Mouse (Mus musculus) granulocyte monocyte progenitor cell, adult 5-6 weeks (primary cell): ENCODE measurements at regions not wholly inside any gene's neighbourhood (a gene's known extent, or its start where the extent isn't known, plus 50 kb on each side); places are given as distances from the start of the nearest gene placed in this dataset.

Experiments used
- ATAC-seq: replicated peaks from 2 replicates; pipeline ENCODE4 v1.8.0; 2016; ENCODE audit warnings: mild to moderate bottlenecking, moderate TSS enrichment, inconsistent platforms; ENCODE audit not compliant: poor library complexity, severe bottlenecking

DNA sequence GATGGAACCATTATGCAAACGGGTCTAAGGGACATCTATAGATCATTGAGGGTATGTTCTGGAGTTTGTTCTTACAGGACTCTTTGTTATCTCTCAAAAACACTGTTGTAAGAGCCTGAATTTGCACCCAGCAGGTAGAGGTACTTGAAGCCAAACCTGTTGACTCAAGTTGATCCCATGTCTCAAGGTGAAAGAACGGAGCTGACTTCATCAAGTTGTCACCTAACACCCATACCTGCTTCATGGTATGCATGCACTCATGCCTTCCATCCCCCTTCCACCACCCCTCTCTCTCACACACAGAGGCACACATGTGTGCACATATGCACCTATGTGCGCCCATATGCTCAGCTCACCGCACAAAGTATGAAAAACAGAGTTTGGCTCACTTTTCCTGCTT lies 189.0 kb downstream of the Ttll7 start:
- ATAC-seq: no peak

DNA sequence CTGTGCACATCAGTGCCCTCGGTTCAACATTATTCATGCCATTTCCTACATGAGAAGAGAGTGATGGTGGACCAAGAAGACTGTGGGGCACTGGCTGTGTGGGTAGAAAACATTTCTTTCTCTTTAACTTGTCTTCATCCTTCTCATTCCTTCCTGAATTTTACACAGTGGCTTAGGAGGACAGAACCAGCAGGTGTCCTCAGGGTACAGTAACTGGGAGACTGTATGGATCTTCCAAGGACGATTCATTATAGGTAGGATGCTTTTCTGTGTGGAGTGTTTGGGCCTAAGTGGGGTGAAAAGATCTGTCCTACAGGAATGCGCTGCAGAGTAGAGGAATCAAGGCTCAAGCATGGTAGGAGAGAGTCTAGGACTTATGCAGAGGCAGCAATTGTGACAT lies 190.7 kb downstream of the Ttll7 start:
- ATAC-seq: no peak

GRCm38 (mm10) chr3:147046634-147047033 lies 194.5 kb downstream of the Ttll7 start:
- ATAC-seq: no peak

GRCm38 (mm10) chr3:147054157-147054838 lies 202.1 kb downstream of the Ttll7 start:
- ATAC-seq: peak; percentile 76

DNA sequence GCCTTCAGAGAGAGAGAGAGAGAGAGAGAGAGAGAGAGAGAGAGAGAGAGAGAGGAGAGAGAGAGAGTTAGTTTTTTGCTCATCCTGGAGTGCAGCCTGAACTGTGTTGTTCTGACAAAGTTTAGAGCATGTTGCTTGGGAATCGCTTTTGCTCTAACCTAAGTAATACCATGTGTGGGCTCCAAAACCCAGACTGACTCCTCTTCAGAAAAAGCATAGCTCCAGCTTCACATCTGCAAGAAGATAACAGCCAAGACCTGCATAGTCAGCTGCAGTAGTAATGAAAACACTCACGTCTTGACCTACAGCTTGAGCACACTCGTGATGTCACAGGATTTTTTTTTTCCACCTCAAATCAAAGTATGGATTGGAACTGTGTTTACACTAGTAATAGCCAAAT lies 205.7 kb downstream of the Ttll7 start:
- no peak for ATAC-seq

DNA sequence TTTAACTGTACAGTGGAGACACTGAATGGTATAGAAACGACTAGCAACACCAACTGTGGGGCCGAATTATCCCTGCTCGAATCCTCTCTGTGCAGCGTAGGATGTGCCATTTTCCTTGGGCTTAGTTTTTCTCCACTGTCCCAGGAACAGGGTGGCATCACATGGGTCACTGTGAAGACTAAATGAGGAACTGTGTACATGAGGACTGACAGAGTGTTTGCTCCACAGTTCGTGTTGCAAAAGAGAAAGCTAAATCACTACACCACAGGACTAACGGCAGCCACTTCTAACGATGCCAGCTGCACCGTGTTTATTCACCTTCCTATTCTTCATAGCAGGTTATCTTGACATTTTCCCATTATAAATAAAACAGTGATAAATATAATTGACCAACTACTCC lies 208.5 kb downstream of the Ttll7 start:
- peak; percentile 94 for ATAC-seq

GRCm38 (mm10) chr3:147062451-147062850 lies 210.3 kb downstream of the Ttll7 start:
- ATAC-seq: no peak

DNA sequence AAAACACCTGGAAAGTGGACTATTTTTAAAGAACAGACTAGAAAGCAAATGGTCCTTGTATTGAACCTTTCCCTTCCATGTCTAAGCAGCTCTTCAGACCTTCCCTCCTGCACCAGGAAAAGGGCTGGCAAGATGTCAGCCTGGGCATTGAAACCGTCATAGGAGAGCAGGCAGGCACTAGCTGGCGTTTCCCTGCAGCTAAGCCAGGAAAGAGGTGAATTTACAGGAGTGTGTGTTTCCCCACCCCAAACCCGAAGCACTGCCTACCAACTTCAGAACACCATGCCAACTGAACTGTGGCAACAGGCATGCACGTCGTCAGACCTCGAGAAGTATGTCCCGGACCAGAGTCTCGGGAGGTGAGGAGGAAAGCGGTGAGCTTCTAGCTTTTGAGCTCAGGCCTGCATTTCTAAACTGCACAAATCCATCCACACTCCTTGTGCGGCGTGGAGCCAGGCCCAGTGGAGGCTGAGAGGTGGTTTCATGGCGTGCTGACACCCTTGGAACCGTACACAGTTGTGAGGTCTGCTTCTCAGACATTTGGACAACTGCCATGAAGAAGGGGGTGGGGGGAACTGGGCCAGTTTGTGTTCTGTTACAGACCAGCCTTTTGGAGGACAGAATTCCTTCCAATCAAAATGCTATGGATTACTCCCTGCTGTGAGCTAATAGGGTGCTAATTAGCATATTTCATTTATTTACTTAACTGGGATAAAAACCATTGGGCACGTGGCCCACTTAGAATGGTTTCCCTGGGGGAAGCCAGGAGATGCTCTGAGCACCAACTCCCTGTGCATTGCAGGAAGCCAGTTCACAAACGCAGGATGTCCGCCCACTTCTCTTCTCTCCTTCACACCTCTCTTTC lies 211.6 kb downstream of the Ttll7 start:
- no peak for ATAC-seq

- ATAC-seq: peak; percentile 35
Observed at GRCm38 (mm10) chr3:147064443-147064868, 212.3 kb downstream of the Ttll7 start.

DNA sequence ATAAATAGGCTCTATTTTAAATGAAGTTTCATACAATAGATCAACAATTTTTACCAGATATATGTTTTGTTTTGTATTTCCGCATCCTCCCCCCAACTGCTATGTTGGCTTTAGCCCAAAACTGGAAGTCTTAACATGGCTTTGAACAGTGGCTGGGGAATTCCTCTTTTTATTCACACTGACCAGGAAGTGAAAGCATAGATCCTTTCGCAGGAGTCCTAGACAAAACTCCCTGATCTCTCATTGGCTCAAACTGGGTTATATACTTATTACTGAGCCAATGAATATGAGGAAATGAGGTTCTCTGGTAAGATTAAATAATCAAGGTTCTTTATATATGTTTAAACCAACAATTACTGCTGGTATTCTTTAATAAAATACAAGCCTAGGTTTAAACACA lies 218.8 kb downstream of the Ttll7 start:
- ATAC-seq: peak; percentile 95

DNA sequence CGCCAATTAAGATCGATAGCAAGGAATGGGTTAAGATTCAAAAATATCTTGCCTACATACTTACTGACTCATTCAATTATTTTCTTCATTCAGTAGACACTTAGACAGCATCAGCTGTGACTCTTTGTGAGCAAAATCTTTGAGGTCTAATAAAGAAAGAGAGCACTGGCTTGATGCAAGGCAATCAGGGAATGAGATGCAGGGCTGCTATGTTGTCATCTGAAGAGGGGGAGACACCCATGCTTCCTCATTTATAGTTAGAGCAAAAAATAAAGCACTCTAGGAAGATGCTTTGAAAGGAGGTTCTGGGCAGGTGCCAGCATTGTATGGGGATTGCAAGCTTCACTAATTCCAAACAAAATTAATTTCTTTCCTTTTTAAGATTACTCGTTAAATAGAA lies 228.0 kb downstream of the Ttll7 start:
- no peak for ATAC-seq

DNA sequence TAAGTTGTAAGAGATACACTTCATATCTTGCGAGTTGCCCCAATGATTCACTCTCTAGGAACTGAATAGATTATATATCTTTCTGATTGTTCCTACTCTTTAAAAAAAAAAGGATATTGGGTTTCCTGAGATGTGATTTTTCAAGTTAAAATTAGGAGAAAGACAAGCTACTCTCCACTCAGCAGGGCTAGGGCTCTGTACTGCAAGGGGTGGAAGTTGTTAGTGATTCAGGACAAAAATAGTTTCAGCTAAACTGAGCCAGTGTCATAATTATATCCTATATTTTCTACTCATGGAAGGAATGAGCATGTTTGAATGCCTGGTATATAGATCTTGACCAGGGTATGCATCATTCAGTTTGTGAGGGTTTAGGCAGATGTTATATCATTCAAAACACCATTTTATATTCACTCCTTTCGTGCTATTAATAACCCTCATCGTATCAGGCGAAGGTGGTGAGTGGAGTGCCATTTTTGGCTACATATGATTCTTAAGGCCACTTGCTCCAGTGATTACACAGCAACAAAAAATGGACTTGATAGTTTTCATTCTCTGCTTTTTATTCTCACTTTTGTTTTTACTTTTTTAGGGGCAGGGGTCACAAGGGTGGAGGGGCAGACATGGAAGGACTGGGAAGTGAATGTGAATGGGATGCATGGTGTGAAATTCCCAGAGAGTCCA lies 228.7 kb downstream of the Ttll7 start:
- ATAC-seq: no peak

DNA sequence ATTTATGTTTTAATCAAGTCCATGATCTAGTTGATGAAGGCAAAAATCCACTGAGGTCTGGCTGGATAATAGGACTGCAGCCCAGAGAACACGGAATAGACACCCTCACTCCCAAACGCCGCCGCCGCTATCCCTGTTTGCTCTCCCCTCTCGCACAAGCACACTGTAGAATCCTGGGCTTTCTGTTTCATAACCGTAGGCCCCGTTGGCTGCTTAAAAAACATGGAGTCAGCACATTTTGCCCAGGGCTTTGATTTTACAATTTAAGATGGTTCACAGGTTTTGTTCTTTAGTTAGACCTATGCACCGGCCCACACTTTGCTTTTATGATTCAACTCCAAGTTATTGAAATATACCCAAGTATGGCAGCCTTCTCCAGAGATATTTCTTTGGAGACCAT lies 229.6 kb downstream of the Ttll7 start:
- ATAC-seq: no peak

DNA sequence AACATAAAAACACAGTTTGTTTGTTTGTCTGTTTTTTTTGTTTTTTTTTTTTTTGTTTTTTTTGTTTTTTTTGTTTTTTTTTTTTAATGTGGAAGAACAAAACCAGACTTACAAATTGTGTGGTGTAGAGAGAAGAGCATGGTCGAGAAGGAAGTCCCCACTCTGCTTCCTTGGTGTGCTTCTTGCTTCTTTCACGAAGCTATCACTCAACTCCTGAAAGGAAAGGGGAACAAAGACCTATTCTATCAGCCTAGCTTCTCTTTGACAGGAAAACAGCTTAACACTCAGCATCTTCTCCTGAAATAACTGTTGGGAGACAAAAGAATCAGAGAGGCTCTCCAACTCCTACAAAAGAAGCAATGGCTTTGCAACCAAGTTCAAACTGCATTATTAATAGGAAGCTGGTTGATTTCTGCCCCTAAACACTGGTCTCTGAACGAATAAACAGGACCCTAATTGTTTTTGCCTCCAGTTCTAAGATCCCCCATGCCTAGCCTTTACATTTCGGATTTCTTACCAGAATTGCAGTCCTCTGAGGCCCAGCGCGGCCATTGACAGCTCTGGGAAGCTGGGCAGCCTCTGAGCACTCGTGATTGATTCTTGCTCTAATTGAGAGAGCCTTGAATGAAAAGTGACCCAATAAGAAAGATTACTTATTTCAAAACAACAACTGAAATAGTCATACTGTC lies 230.2 kb downstream of the Ttll7 start:
- ATAC-seq: no peak

- no peak for ATAC-seq
Observed at GRCm38 (mm10) chr3:147083374-147083773, 231.2 kb downstream of the Ttll7 start.

DNA sequence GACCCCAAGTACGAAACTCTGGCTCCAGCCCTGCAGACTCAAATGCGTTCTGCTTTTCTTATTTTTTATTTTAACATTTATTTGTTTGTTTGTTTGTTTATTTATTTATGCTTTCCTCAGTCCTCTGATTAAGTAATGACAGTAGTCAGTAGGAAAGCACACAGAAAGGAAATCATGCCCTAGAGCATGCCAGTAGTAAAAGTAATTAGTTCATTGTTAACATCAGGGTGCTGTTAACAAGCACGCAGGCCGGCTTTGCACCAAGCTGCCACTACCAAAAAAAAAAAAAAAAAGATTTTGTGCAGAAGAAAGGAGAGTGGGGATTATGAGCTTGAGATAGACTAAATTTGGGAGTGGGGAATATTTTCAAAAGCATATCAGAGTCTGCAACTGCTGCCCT lies 231.7 kb downstream of the Ttll7 start:
- ATAC-seq: no peak

DNA sequence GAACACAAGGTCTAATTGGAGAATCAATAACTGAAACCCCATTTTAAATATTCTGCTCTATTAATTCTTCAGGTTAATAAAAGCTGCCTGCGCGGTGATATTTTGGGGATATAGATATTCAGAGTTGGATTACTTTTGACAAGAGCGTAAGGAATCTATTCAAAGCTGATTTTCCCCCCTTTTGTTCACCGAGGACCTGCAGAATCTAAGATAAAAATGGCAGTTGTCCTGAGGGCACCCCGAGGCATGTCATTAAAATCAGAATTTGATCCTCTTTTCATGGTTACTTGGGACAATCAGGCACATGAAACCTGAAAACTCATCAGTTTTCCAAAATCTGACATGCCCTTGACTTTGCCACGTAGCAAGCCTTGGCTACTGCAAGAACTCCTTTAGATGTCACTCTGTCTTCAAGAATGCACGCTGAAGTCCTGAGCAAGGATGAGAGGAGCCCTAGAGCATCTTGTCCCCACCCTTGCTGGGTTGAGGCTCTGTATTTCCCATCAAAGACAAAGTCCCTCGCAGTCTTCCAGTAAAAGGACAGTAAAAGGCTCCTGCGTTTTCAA lies 232.5 kb downstream of the Ttll7 start:
- ATAC-seq: no peak

DNA sequence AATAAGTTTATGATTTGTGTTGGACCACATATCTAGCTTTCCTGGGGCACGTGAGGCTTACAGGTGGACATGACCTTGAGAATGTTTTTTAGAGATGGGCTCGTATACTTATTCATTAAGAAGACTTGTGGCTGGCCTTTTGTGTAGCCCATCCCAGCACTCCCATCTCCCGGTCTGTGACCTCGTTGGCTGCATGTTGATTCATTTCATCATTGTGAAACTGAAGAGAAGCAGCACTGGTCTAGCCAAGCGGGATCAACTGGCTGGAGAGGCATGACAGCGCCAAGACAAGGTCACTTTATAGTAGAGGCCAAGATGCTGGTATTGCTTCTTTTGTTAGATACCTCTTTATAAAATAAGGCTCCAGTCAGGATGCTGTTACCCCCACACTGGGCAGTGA lies 236.0 kb downstream of the Ttll7 start:
- ATAC-seq: no peak

DNA sequence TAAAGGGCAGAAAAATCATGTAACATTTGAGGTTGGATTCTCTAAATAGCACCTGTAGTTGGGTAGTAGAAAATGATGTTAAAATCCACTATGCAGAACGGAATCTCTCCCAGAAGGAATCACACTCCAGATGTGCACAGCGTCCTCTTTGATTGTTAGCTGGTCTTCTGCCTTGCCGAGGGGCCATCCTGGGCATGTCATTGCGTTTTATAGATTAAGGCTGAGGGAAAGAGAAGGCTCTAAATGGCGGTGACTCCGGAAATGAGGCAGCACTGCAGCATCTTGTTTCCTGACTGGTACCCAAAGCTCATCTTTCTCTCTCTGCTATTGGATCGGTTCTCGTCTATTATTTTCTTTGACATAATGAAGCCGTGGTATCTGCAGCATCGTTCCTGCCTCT lies 237.5 kb downstream of the Ttll7 start:
- no peak for ATAC-seq
